Mouse (Mus musculus): ENCODE data around the gene Ormdl3. TPM values are rescaled to one million over a fixed set of nuclear protein-coding genes. Genes with fewer than 3 reads are reported as not detected.

Ormdl3 gene
- total RNA-seq, 2 experiments from 2014 or later, result 46.6 to 48.9 TPM

GRCm38 (mm10) chr11:98555124-98555700, 32.0 kb downstream of the Ormdl3 start:
- intact Hi-C loops (cut with DNase I), result loop anchor here (1.0 kb wide), 1 partner anchor 42 kb away; no protein-coding TSS in a partner anchor
- no peak for DNase-seq

GRCm38 (mm10) chr11:98553966-98554365, 33.2 kb downstream of the Ormdl3 start:
- DNase-seq, result no peak
- intact Hi-C loops (cut with DNase I), result no loop called here

GRCm38 (mm10) chr11:98550975-98551828, 36.0 kb downstream of the Ormdl3 start, which contains the start of gene Zpbp2:
Gene Zpbp2, plus strand, starts transcription at chr11:98551097.
- intact Hi-C loops (cut with DNase I), result no loop called here
- DNase-seq, result peak; percentile 89 to 90

GRCm38 (mm10) chr11:98550311-98550974, 36.7 kb downstream of the Ormdl3 start:
- no peak for DNase-seq
- intact Hi-C loops (cut with DNase I), result no loop called here

- intact Hi-C loops (cut with DNase I), result no loop called here
Observed at GRCm38 (mm10) chr11:98549363-98549762, 37.8 kb downstream of the Ormdl3 start.

GRCm38 (mm10) chr11:98547308-98547693, 39.9 kb downstream of the Ormdl3 start:
- no peak for DNase-seq
- intact Hi-C loops (cut with DNase I), result no loop called here

More at GRCm38 (mm10) chr11:98549363-98549762, 37.8 kb downstream of the Ormdl3 start:
- DNase-seq, result no peak

GRCm38 (mm10) chr11:98546529-98547307, 40.5 kb downstream of the Ormdl3 start:
- intact Hi-C loops (cut with DNase I), result no loop called here

GRCm38 (mm10) chr11:98545711-98546231, 41.4 kb downstream of the Ormdl3 start, which contains the start of gene Ikzf3:
Gene Ikzf3, minus strand, starts transcription at chr11:98546031.
- DNase-seq, result peak; percentile 36 to 50
- intact Hi-C loops (cut with DNase I), result no loop called here

More at GRCm38 (mm10) chr11:98546529-98547307, 40.5 kb downstream of the Ormdl3 start:
- no peak for DNase-seq

GRCm38 (mm10) chr11:98544890-98545677, 42.1 kb downstream of the Ormdl3 start:
- intact Hi-C loops (cut with DNase I), result no loop called here
- no peak for DNase-seq

GRCm38 (mm10) chr11:98543414-98543813, 43.8 kb downstream of the Ormdl3 start:
- no peak for DNase-seq
- intact Hi-C loops (cut with DNase I), result no loop called here

GRCm38 (mm10) chr11:98542553-98542952, 44.6 kb downstream of the Ormdl3 start:
- no peak for DNase-seq
- intact Hi-C loops (cut with DNase I), result no loop called here

GRCm38 (mm10) chr11:98540319-98540718, 46.8 kb downstream of the Ormdl3 start:
- intact Hi-C loops (cut with DNase I), result no loop called here
- no peak for DNase-seq

- intact Hi-C loops (cut with DNase I), result no loop called here
- DNase-seq, result no peak
Observed at GRCm38 (mm10) chr11:98537480-98538034, 49.6 kb downstream of the Ormdl3 start.

Other genes with a start within 250 kb of the Ormdl3 start
- 1 to 10 TPM; 2.7 to 4.0 TPM for gene Ppp1r1b, start 239.0 kb downstream of the Ormdl3 start, total RNA-seq (2021)
- 10 to 100 TPM; 23.9 to 24.5 TPM for gene Stard3, start 229.0 kb downstream of the Ormdl3 start, total RNA-seq (2021)
- gene Tcap, start 203.6 kb downstream of the Ormdl3 start, total RNA-seq (2021), result 100 to 1,000 TPM; 469 to 500 TPM
- under 1 TPM in 1 of 2 experiments, not detected in 1; 0.31 TPM for gene Pnmt, start 200.9 kb downstream of the Ormdl3 start, total RNA-seq (2021)
- gene Pgap3, start 186.9 kb downstream of the Ormdl3 start, total RNA-seq (2021), result 10 to 100 TPM; 14.5 to 17.8 TPM
- 10 to 100 TPM; 12.7 to 19.3 TPM for gene Erbb2, start 174.9 kb downstream of the Ormdl3 start, total RNA-seq (2021)
- gene Mien1, start 148.4 kb downstream of the Ormdl3 start, total RNA-seq (2021), result 10 to 100 TPM; 48.9 to 52.1 TPM
- not detected for gene Grb7, start 141.0 kb downstream of the Ormdl3 start, total RNA-seq (2021)
- under 1 TPM; 0.84 to 0.98 TPM for gene Ikzf3, start 41.3 kb downstream of the Ormdl3 start, total RNA-seq (2021)
- gene Zpbp2, start 36.3 kb downstream of the Ormdl3 start, total RNA-seq (2021), result not detected
- not detected for gene Lrrc3c, start 10.9 kb upstream of the Ormdl3 start, total RNA-seq (2021)
- 10 to 100 TPM; 15.6 to 18.0 TPM for gene Gm12355, start 38.3 kb upstream of the Ormdl3 start, total RNA-seq (2021)
- gene Gsdma3, start 39.0 kb upstream of the Ormdl3 start, total RNA-seq (2021), result 1 to 10 TPM; 4.0 to 5.3 TPM
- gene Gsdma2, start 59.4 kb upstream of the Ormdl3 start, total RNA-seq (2021), result under 1 TPM; 0.24 to 0.30 TPM
- gene Gsdma, start 77.0 kb upstream of the Ormdl3 start, total RNA-seq (2021), result not detected
- gene Psmd3, start 95.2 kb upstream of the Ormdl3 start, total RNA-seq (2021), result 100 to 1,000 TPM; 131 to 132 TPM
- not detected for gene Csf3, start 113.9 kb upstream of the Ormdl3 start, total RNA-seq (2021)
- gene Med24, start 142.1 kb upstream of the Ormdl3 start, total RNA-seq (2021), result 10 to 100 TPM; 44.9 to 52.1 TPM
- 100 to 1,000 TPM; 172 to 190 TPM for gene Thra, start 153.3 kb upstream of the Ormdl3 start, total RNA-seq (2021)
- 10 to 100 TPM; 31.1 to 32.7 TPM for gene Nr1d1, start 188.0 kb upstream of the Ormdl3 start, total RNA-seq (2021)
- 10 to 100 TPM; 70.3 to 83.4 TPM for gene Msl1, start 208.1 kb upstream of the Ormdl3 start, total RNA-seq (2021)
- gene Casc3, start 217.5 kb upstream of the Ormdl3 start, total RNA-seq (2021), result 10 to 100 TPM; 29.0 to 29.7 TPM
- gene Rapgefl1, start 249.4 kb upstream of the Ormdl3 start, total RNA-seq (2021), result under 1 TPM; 0.79 to 0.87 TPM

All from heart, postnatal 10 days (tissue).